In genomic region chr14:100017219-100017618, GRCm38 (mm10) we compare ENCODE assay signal across 22 mouse cellular contexts.
"Had no signal": no experiment of that assay in that cellular context is flagged by ENCODE, and none has a peak within 500 bp of the region (broad histone marks: within the 10 kb centered on the region; RNA-seq: fewer than 3 reads in every experiment).

No protein-coding gene starts in this region.

- ATAC-seq: forebrain, embryonic 13.5 days; forebrain, embryonic 14.5 days; forebrain, embryonic 15.5 days; forebrain, embryonic 16.5 days; forebrain, postnatal 0 days had no signal

- DNase-seq: cerebellum, adult 2 months; cerebellum, adult 8-10 months; cerebellum, adult 9-10 months; cerebellum, adult 9-11 months; cerebellum, postnatal 10 days; cerebellum, postnatal 14 days; cerebellum, postnatal 25 days; cerebellum, postnatal 36 days; embryo, embryonic 11 days; forebrain, postnatal 0 days; gastrocnemius, adult 2 months; gastrocnemius, postnatal 10 days; gastrocnemius, postnatal 14 days; gastrocnemius, postnatal 25 days; gastrocnemius, postnatal 36 days; heart, adult 11 months; heart, adult 18-20 months; heart, adult 2 months had no signal
